Mouse (Mus musculus) testis, adult 2 months (tissue): Measurements from ENCODE around the gene Mblac2. TPM values are rescaled to one million over a fixed set of nuclear protein-coding genes. Genes with fewer than 3 reads are reported as not detected.

Experiments used
- H3K27ac ChIP-seq: fragments of 200-500 bp; 2 replicates; pipeline ENCODE4 v1.5.1; 2012; ENCODE audit warnings: low read depth, low read length; ENCODE audit not compliant: control insufficient read depth, insufficient read depth
- H3K27me3 ChIP-seq: fragments of 200-500 bp; 2 replicates; pipeline ENCODE4 v1.6.1; 2012; ENCODE audit warnings: mild to moderate bottlenecking, low read length, moderate library complexity; ENCODE audit not compliant: control insufficient read depth, insufficient read depth
- H3K36me3 ChIP-seq: fragments of 200-500 bp; 2 replicates; pipeline ENCODE4 v1.6.1; 2012; ENCODE audit warnings: mild to moderate bottlenecking, low read length; ENCODE audit not compliant: control insufficient read depth, insufficient read depth
- H3K4me1 ChIP-seq: fragments of 200-500 bp; 2 replicates; pipeline ENCODE4 v1.6.1; 2012; ENCODE audit warnings: low read length; ENCODE audit not compliant: control insufficient read depth, insufficient read depth
- H3K4me3 ChIP-seq: fragments of 200-500 bp; 2 replicates; pipeline ENCODE4 v1.5.1; 2012; ENCODE audit warnings: low read depth, mild to moderate bottlenecking, low read length, moderate library complexity, mixed read lengths; ENCODE audit not compliant: control insufficient read depth
- CTCF ChIP-seq: fragments of 200-500 bp; IDR thresholded peaks from 2 replicates; pipeline ENCODE4 v1.5.1; 2012; ENCODE audit warnings: low read depth, mild to moderate bottlenecking, inconsistent platforms, low read length, moderate library complexity; ENCODE audit not compliant: control insufficient read depth, insufficient read depth, insufficient replicate concordance
- POLR2A ChIP-seq: fragments of 200-500 bp; IDR thresholded peaks from 2 replicates; pipeline ENCODE4 v1.6.1; 2012; ENCODE audit warnings: low read depth, mild to moderate bottlenecking, inconsistent platforms, low read length, moderate library complexity; ENCODE audit not compliant: control insufficient read depth
- polyA plus RNA-seq: library from polyadenylated mRNA; depleted of rRNA; stranded (reverse); fragments of >200 nt; gene quantifications from 2 replicates; pipeline ENCODE4 v1.2.3, GENCODE M21; 2012; rRNA removed

The Mblac2 gene
- polyA plus RNA-seq, 1 experiment: 3.3 TPM

DNA sequence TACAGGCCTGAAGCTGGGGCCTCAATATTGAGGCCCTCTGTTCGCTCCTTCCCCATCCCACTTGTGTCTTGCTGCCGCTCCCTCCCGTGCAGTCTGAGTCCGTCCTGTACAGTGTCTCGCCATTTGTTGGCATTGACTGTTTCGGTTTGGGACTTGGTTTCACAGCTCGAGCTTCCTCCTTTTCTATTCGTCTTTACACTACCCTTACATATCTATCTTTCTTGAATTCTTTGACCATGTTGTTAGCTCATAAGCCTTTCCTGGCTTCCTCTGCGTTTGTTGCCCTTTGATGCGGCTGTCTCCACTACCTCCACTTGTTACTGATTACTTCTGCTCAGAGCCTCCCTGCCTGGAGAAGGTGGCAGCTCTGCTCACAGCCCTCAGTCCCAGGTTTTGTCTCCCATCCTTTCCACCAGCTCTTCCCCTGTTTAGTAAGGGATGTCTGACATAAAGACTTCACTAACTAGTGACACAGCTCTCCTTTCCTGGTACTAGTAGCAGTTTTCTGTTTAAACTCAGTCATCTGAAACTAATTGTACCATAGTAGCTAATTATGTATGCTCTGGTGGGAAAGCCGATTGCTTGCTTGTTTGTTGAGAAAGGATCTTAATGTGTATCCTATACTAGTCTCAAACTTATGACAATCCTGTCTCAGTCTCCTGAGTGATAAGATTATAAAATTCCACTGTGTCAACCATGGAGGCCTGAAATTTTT lies 74.8 kb downstream of the Mblac2 start:
- H3K36me3 ChIP-seq: no peaks in the 10 kb centered on the region; the same call in 1 of the 2 replicates
- H3K27ac ChIP-seq: no peak overlapping the region
- TF ChIP-seq CTCF (no peak), POLR2A (no peak)
- H3K4me3 ChIP-seq: no peak overlapping the region; the same call in 1 of the 2 replicates
- H3K27me3 ChIP-seq: no peaks in the 10 kb centered on the region
- peaks cover 2% of the 10 kb centered on the region; the same call in 1 of the 2 replicates for H3K4me1 ChIP-seq

DNA sequence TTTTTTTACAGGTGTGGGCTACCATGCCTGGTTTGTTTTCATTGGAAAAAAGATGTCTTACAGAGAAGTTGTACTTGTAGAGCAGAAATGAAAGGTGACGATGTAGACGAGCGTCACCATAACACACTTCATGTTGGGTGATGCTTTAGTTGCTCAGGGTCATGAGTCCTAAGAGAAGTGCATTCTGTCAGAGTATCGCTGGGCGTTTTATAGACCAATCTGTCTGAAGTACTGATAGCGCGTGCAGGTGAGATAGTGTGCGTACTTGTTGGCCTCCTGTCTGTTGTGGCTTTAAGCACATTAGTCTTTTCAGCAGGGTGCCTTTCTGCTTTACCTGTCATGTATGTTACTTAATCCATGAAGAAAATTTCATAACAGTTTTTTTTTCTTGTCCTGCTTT lies 79.0 kb downstream of the Mblac2 start:
- peaks cover 2% of the 10 kb centered on the region; the same call in 1 of the 2 replicates for H3K4me1 ChIP-seq
- H3K4me3 ChIP-seq: no peak overlapping the region
- H3K27ac ChIP-seq: no peak overlapping the region
- TF ChIP-seq CTCF: no peak
- no peak for TF ChIP-seq POLR2A
- H3K36me3 ChIP-seq: no peaks in the 10 kb centered on the region; the same call in 1 of the 2 replicates
- no peaks in the 10 kb centered on the region for H3K27me3 ChIP-seq

DNA sequence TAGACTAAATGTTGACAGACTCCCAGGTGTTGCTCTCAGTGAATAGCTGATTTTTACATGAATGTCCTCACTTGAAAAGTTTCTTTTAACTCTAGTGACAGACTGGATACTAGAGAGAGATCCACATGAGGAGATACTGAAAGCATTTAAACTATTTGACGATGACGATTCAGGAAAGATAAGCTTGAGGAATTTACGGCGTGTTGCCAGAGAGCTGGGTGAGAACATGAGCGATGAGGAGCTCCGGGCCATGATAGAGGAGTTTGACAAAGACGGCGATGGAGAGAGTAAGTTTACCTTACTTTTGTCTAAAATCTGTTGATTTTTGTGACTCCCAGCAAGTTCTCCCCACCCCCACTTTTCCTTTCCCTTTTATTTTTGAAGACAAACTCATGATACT lies 80.7 kb downstream of the Mblac2 start:
- Histone ChIP-seq H3K27ac (no peak overlapping the region), H3K27me3 (no peaks in the 10 kb centered on the region), H3K4me1 (no peaks in the 10 kb centered on the region), H3K4me3 (no peak overlapping the region), H3K36me3 (no peaks in the 10 kb centered on the region; the same call in 1 of the 2 replicates)
- TF ChIP-seq POLR2A: no peak
- TF ChIP-seq CTCF: no peak

DNA sequence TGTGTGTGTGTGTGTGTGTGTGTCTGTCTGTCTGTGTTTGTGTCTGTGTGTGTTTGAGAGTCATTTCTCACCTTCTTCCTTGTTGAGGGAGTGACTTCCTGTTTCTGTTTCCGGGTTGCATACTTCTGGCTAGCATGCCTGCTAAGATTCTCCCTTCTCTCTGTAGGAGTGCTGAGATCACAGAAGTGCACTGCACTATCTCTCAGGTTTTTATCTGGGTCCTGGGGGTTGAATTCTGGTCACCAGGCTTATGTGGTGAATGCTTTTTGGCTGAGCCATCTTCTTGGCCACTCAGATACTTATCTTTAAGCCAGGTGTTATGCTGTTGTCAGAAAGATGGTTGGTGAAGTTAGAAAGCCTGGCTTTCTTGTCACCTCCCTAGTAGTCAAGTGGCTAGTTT lies 82.7 kb downstream of the Mblac2 start:
- Histone ChIP-seq H3K36me3 (no peaks in the 10 kb centered on the region; the same call in 1 of the 2 replicates), H3K27ac (no peak overlapping the region), H3K27me3 (no peaks in the 10 kb centered on the region), H3K4me1 (no peaks in the 10 kb centered on the region), H3K4me3 (no peak overlapping the region)
- TF ChIP-seq CTCF (no peak), POLR2A (no peak)

DNA sequence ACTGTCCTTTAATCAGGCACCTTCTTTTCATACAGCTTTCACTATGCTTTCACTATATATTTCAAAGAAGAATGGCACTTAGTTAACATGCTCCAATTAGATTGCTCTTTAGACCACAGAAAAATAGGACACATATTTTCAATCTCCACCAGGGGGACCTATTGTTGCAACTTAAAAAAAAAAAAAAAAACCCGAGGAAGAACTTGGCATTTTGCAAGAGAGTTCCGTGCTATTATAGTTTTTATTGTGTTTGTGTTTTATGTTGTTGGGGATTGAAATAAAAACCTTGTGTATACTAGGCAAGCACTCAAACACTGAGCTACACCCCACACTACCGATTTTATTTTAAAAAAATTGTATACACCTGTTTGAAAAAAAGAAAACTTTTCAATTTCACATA lies 90.0 kb downstream of the Mblac2 start:
- Histone ChIP-seq H3K27me3 (no peaks in the 10 kb centered on the region), H3K36me3 (no peaks in the 10 kb centered on the region), H3K4me3 (no peak overlapping the region), H3K4me1 (no peaks in the 10 kb centered on the region), H3K27ac (no peak overlapping the region)
- TF ChIP-seq CTCF (no peak), POLR2A (no peak)

Other genes with a start within 250 kb of the Mblac2 start
- gene Adgrv1, start 78.2 kb upstream of the Mblac2 start, polyA plus RNA-seq: 5.8 and 6.7 TPM in 2 replicates
- 3.1 and 3.3 TPM in 2 replicates for gene Lysmd3, start 53.7 kb upstream of the Mblac2 start, polyA plus RNA-seq
- 4.5 and 7.7 TPM in 2 replicates for gene Polr3g, start 328 bp upstream of the Mblac2 start, polyA plus RNA-seq
- gene Cetn3, start 71.7 kb downstream of the Mblac2 start, polyA plus RNA-seq: 22.5 and 26.4 TPM in 2 replicates